Mouse (Mus musculus): ENCODE results near the gene Bnc1.

Bnc1 gene

GRCm38 (mm10) chr7:81992131-81993061, at the start of gene Bnc1:
Gene Bnc1 (minus strand): TSS chr7:81992292.
- DNase-seq (ENCODE audit: low read depth, low spot score): peak; percentile 50

GRCm38 (mm10) chr7:82033347-82033746, 41.3 kb upstream of the Bnc1 start:
- no peak for DNase-seq (ENCODE audit: low read depth, low spot score)

GRCm38 (mm10) chr7:82029666-82030065, 37.6 kb upstream of the Bnc1 start:
- DNase-seq (ENCODE audit: low read depth, low spot score): no peak

- DNase-seq (ENCODE audit: low read depth, low spot score): no peak
Measured at GRCm38 (mm10) chr7:82025802-82026201, 33.7 kb upstream of the Bnc1 start.

GRCm38 (mm10) chr7:82023676-82024075, 31.6 kb upstream of the Bnc1 start:
- no peak for DNase-seq (ENCODE audit: low read depth, low spot score)

GRCm38 (mm10) chr7:82022404-82022803, 30.3 kb upstream of the Bnc1 start:
- no peak for DNase-seq (ENCODE audit: low read depth, low spot score)

GRCm38 (mm10) chr7:82018031-82018430, 25.9 kb upstream of the Bnc1 start:
- no peak for DNase-seq (ENCODE audit: low read depth, low spot score)

- DNase-seq (ENCODE audit: low read depth, low spot score): no peak
Measured at GRCm38 (mm10) chr7:82016751-82017710, 24.9 kb upstream of the Bnc1 start.

- no peak for DNase-seq (ENCODE audit: low read depth, low spot score)
Measured at GRCm38 (mm10) chr7:82012472-82012871, 20.4 kb upstream of the Bnc1 start.

- no peak for DNase-seq (ENCODE audit: low read depth, low spot score)
Measured at GRCm38 (mm10) chr7:82011534-82012401, 19.7 kb upstream of the Bnc1 start.

- DNase-seq (ENCODE audit: low read depth, low spot score): no peak
Measured at GRCm38 (mm10) chr7:82007151-82007550, 15.1 kb upstream of the Bnc1 start.

- DNase-seq (ENCODE audit: low read depth, low spot score): no peak
Measured at GRCm38 (mm10) chr7:82004228-82004627, 12.1 kb upstream of the Bnc1 start.

- DNase-seq (ENCODE audit: low read depth, low spot score): no peak
Measured at GRCm38 (mm10) chr7:81999816-82000215, 7.7 kb upstream of the Bnc1 start.

GRCm38 (mm10) chr7:81999372-81999771, 7.3 kb upstream of the Bnc1 start:
- no peak for DNase-seq (ENCODE audit: low read depth, low spot score)

- no peak for DNase-seq (ENCODE audit: low read depth, low spot score)
Measured at GRCm38 (mm10) chr7:81995975-81996374, 3.9 kb upstream of the Bnc1 start.

- no peak for DNase-seq (ENCODE audit: low read depth, low spot score)
Measured at GRCm38 (mm10) chr7:81995126-81995525, 3.0 kb upstream of the Bnc1 start.

GRCm38 (mm10) chr7:81993140-81993539, 1.0 kb upstream of the Bnc1 start:
- no peak for DNase-seq (ENCODE audit: low read depth, low spot score)

GRCm38 (mm10) chr7:81991611-81992061, 456 bp downstream of the Bnc1 start:
- peak; percentile 39 for DNase-seq (ENCODE audit: low read depth, low spot score)

- DNase-seq (ENCODE audit: low read depth, low spot score): peak; percentile 6
Measured at GRCm38 (mm10) chr7:81991116-81991515, 976 bp downstream of the Bnc1 start.

- no peak for DNase-seq (ENCODE audit: low read depth, low spot score)
Measured at GRCm38 (mm10) chr7:81983651-81984050, 8.4 kb downstream of the Bnc1 start.

GRCm38 (mm10) chr7:81978304-81978703, 13.8 kb downstream of the Bnc1 start:
- DNase-seq (ENCODE audit: low read depth, low spot score): no peak

All from R1 (cell line).